Mouse (Mus musculus): Measurements from ENCODE around the gene Pkd1l2.

DNA sequence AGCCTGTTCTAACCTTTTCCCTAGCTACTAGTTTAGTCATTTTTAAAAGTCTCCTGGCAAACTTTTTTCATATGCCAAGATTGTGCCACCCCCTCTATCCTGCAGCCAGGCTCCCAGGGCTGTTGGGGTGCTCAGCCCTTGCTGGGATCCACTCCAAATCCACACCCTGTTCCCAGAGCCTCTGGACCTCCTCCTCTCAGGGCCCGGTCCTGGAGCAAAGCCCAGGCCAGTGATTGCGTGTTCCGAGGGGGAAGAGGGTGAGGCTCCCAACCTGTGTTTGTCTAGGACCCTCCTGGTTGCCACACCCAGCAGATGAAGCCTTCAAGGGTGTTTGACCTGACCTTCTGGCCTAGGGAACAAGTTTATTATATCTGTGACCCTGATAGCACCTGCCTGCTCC lies 29.4 kb upstream of the Pkd1l2 start:
- no peak for TF ChIP-seq CTCF (IDR thresholded peaks at IDR 0.05; ENCODE audit: borderline replicate concordance, insufficient read depth, low read depth, low read length)
- TF ChIP-seq POLR2A (IDR thresholded peaks at IDR 0.05; ENCODE audit: borderline replicate concordance, insufficient read depth, low read length): no peak

Data from cerebellum, adult 2 months (tissue).